Mouse (Mus musculus) megakaryocyte-erythroid progenitor cell, adult 5-6 weeks (primary cell): ENCODE data around the gene Lrrc7. TPM values are rescaled to one million over a fixed set of nuclear protein-coding genes. Genes with fewer than 3 reads are reported as not detected.
"Not testable (repeated sequence)": the region's sequence is repeated elsewhere in the genome, so short reads cannot be mapped to it uniquely, and the experiment has no call there.

Experiments used
- ATAC-seq: replicated peaks from 2 replicates; pipeline ENCODE4 v1.8.0; 2016; ENCODE audit warnings: mild to moderate bottlenecking, inconsistent platforms; ENCODE audit not compliant: severe bottlenecking, poor library complexity, low FRiP score, low TSS enrichment
- total RNA-seq, 2 experiments: library from RNA; stranded (forward) in 1 of 2; stranded (reverse) in 1 of 2; fragments of 200-1000, 215-1000 nt in 1 of 2; fragments of >200 nt in 1 of 2; fragmentation: Nextera tagmentation in 1 of 2; gene quantifications; 2 replicates each; pipeline ENCODE4 v1.2.3; 2014 to 2017

Gene Lrrc7
- total RNA-seq, 2 experiments from 2014 or later, result not detected

DNA sequence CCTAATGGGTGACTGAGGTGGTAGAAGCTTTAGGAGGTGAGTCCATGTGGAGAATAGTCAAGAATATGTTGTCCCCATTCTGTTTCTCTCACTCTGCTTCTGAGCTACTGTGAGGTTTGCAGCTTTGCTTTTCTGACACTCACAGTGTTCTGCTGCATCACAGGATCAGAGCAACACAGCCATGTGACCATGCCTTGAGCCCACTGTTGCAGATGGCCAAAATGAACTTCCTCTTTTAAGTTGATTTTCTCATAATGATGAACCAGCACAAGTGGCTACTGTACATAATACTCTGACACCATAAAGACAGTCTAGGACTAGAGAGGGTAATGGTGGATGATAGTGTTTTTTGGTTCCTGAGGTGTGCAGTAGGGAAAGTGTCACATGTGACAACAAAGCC, 366.6 kb downstream of the Lrrc7 start:
- no peak for ATAC-seq

DNA sequence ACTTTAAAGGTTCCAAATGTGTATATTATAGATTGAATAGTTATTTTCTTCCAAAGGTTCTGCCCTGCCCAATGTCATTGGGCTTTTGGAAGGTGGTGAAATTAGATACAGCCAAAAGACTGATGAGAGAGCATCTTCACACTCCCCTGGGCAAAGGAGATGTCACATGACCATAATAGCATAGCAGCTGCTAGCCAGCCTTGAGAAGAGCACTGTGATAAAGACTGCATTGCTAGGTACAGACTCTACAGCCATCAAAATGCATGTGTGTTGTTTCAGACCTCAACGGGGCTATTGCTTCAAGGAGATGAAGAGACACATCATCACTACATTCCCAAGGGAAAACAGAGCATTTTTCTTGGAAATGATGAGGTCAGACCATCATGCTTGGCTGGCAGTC, 368.8 kb downstream of the Lrrc7 start:
- ATAC-seq, result no peak

DNA sequence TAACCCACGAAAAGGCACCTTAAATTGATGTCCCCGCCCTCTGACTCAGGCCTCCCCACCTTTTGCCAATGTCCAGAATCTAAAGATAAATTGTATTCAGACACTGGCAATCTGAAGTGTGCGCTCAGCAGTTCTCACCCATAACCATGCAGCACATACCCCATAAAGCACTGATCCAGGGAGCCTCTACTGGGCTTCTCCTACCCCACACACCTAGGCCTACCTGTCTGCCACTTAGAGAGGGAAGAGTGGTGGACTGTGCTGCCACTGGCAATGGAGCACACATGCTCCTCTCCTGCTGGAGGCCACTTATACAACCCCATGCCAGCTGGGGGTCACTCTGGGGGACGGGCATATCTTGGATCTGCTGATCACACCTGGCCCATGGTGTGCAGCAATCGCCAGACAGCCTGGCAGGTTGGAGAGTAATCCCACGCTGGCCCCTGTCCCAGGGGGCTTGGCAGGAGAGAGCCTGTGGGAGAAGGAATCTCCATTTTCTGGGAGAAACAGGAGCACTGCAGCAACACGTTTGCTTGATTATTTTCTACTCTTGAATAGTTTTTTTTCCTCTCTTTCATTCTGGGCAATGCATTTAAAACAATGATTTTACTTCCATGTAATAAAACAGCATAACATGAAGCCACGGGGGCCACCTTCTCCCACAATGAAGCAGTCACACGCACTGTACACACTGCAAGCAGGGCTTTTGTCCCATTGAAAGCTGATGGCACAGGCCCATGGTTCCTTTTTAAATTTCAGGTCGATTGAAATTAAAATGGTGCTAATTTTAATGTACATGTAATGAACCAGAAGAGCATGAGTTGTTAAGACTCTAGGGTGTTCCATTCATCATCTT, 386.9 kb downstream of the Lrrc7 start:
- no peak for ATAC-seq

DNA sequence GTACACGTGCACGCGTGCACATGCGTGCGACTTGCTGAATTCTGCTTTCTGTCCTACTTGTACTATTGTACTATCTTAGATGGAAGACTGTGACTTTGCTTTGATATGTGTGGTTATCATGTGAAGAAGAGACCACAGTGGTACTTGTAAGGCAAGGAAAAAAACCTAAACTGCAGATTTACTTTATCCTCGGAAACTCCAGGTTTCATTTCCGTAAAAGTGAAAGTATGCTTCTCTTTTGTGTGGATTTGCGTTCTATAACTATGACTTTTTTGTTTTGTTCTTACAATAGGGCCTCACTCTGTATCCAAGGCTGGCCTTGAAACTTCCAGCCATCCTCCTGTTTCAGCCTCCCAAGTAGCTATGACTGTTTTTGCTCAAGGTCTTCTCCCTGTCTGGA, 392.8 kb downstream of the Lrrc7 start:
- no peak for ATAC-seq

DNA sequence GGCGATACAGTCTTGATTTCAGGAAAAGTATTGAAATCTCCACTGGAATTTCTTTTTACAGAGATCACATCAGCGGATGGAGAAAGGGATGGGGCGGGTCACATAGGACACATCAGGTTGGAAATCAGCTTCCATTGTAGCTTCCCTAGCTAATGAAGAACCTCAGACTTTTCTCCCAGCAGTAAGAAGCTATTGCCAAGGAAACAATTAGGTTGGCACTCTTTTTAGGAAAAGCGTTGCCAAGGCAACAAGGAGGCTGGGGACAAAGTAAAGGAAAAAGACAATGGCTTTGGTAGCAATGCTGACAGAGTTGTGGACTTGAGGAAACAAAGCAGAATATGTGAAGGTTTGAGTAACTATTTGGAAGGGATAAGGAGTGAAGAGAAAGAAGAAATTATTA, 393.6 kb downstream of the Lrrc7 start:
- ATAC-seq, result no peak

DNA sequence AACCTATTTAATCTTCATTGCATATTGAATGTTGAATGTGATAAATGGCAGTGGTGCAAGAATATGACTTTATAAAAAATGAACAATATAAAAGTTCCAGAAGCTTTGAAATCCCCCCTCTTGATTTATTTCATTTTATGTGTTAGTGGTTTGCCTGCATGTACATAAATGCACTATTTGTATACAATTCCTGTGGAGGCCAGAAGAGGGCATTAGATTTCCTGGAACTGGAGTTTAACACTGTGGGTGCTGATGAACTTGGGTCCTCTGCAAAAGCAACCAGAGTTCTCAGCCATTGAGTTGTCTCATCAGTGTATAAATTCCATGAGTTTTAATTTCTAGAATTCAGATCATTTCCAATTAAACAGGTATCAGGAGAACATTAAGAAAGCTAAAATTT, 397.0 kb downstream of the Lrrc7 start:
- ATAC-seq, result no peak

DNA sequence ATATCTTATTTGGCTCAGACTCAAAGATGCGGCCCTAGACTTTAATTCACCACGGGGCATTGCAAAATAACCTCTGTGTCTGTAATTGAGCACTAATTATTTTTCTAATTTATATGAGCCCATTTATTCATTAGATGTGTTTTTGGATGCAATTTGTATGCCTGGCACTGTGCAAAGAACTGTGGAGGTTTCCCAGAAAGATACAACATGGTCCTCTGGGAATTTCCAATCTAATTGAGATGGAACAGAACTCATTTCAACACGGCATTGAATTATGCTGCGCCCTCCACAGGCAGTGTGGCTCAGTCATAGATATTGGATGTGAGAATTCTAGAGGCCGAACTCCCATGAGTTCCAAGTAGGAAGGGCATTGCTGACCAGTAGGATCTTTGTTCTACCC, 397.6 kb downstream of the Lrrc7 start:
- no peak for ATAC-seq

DNA sequence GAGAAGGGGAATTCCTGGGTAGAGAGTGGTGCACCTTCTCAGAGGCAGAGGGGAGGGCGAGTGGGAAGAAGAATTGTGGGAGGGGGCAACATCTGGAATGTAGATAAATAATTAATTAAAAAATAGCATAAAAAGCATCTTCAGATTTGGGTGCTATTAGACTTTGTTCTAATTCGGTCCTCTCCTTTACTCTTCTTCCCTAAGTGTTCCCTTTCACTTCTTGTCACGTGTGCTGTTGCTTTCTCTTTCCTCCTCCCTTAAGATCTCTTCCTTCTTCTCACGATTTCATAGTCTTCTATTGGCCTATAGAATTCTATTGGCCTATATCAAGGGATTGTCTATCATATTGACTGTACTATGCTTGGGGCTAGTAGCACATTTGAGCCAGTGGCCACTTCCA, 398.9 kb downstream of the Lrrc7 start:
- ATAC-seq, result no peak

DNA sequence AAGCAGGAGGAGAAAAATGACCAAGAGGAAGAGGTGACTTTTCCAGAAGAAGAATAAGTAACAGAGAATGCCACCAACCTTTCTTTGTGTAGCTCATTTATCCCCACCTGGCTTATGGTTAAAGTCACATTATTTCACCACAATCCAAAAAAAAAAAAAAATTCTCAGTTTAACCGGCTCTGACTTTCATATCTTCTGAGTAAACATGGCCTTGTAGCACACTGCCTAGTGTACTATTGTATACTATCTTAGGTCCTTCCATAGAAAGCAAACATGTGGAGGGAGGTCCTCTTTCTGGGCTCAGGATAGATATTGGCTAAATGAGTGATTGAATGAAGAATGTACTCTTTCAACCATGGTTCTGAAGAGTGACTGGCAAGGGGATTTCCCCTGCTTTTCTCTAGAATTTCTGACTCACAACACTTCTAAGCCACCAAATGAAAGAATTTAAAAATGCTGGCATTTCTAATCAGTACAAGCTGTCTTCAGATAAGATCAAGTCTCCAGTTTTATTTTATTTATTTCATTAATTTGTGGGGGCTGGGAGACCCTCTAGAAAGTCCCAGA, 400.0 kb downstream of the Lrrc7 start:
- no peak for ATAC-seq

DNA sequence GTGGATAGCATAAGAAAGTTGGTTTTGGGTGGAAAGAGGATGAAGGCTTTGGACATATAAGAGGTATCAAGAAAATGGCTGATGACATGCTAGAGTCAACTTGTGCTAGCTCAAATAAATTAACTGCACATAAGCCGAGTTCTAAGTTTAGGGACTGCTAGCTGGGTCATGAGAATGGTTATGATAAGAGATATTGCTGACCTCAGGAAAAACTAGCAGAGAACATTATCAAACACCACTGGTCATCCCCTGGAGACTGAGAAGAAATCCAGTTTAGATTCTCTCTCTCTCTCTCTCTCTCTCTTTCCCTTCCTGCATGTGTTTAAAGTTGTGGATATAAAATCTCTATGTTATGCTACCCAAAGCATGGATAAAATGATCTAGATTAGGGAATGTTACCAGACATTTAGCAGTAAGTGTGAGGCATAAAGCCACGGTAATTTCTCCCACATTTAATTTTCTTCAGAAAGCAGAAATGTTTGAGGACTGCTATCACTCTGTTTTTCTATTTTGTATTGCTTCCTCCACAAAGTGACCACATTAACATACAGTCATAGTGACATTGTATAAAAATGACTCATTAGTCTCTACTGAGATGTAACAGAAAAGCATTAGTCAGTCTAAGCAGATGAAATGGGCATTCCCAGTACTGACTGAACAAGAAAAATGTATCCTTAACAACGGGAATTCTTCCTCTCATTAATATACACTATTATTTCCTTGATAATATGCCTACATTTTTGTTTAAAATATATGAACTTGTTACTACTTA, 406.3 kb downstream of the Lrrc7 start:
- no peak for ATAC-seq

DNA sequence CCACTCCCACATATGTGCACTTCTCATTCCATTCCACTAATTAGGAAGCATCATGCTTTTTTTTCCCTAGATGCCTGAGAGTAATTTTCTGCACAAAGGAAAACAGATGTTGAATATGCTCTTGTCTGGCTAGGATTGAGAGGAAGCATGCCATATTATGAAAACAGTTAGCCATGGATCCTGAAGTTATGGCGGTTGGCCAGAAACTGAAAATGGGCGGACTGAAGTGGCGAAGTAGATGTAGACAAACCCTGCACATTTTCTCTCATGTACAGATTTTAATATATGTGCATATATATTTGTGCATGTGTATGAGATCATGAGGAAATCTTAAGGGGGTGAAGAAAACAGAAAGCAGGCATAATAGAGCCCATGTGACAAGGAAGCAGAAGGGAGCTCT, 407.9 kb downstream of the Lrrc7 start:
- ATAC-seq, result no peak

DNA sequence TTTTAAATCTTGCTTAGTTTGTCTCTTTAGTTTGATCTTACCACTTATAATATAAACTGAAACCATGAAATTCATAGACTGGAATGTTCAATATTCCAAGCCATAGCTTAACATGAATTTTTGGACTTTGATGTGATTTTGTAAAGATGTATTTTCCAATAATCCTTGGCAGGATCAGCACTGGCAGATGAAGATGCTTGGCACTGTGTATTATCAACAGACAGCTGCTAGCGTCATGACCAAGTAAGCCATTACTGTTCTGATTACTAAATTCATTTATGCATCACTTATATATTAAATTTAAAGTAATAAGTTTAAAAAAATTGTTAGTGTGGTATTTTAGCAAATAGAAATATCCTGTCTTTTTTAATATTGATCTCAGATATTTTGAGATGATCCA, 413.0 kb downstream of the Lrrc7 start:
- ATAC-seq, result no peak

DNA sequence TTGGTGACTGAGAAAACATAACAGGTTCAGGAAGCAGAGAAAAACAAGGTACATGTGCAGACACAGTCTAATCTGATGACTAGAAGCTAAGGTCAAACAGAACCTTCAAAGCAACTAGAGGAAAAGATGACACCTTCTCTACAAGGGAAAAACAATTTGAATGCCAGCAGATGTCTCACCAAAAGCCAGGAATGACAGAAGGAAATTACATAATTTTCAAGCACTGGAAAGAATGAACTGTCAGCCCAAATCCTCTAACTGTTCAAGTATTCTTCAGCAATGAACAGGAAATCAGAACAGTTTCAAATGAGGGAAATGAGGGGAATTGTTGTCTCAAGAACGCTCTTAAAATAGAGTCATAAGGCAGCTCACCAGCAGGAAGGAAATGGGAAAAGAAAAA, 421.4 kb downstream of the Lrrc7 start:
- no peak for ATAC-seq

DNA sequence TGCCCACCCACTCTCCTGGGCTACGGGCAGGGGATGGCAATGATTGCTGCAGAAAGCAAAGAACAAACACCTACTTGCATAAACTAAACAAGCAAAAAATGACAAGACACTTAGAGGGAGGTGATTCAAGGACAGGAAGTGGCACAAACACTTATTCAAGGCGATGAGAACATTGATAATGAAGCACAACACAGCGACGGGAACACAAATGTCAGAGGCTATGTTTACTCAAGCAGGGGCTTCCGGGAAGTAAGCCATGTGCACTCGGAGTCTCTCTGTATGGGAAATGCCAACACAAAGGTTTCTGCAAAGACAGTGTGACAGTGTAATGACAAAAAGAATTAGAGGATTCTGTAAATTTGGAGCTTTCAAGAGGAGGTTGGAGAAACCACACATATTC, 424.2 kb downstream of the Lrrc7 start:
- no peak for ATAC-seq

DNA sequence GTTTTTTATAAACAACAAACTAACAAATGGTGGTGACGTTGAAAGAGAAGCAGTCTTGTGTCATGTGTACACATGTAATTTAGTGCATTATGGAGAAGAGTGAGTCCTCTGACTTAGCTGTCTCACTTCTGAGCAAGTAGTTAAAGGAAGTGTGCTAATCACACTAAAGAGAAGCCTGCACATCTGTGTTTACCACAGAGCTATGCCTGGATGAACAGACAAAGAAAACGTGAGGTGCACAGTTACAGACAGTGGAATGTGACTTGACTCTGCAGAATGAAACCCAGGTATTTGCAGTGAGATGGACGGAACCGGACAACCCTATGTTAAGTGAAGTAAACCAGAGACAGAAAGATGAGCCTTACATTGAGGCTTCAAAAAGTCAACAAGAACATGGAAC, 430.3 kb downstream of the Lrrc7 start:
- ATAC-seq, result no peak

DNA sequence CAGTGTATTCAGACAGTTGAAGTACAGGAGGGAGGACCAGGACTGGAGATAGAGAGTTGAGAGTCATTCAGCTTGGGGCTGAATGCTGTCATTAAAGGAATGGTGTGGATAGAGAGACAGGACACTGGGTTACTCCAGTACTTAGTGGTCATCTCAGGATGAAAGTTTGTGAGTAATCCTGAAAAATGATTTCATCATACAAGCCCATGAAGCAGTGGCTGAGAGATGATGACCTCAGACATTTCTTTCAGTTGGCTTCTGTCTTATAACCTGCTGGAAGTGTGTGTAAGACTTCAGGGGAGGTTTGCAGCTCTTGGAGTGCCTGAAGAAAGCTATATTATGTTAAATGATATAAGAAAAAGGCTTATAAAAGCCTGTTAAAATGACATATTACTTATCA, 430.8 kb downstream of the Lrrc7 start:
- ATAC-seq, result no peak

DNA sequence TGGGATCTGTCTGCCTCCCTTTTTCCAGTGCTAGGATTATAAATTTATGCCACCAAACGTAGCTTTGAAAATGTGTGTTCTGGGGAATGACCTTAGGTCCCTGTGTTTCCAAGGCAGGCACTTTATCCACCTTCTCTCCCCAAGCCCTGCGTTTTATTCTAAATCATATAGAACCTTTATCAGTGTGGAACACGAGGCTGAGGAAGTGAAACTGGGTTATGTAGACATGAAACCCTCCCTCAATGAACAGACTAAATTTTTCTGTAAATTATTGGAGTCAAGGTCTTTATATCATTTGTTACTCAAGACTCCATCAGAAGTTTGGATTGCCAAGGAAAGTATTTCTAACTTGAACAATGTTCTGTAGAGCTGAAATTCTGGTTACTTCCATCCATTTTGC, 439.1 kb downstream of the Lrrc7 start:
- no peak for ATAC-seq

DNA sequence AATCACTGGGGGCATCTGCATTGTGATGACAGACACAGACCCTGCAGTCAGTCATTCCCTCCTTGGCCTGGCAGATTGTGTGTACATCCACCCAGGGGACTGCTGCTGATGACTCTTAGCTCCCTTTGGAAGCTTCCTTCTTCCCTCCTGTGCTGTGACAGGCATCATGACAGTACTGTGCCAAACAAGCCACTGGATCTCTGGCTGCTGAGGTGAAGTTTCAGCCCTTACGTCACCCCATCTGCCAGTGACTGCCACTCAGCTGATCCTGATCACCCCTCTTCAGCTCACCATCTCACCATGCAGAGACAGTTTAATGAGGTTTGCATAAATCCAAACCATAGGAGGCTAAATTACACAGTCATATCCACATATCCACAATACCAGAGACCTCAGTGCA, 456.8 kb downstream of the Lrrc7 start:
- ATAC-seq, result no peak

DNA sequence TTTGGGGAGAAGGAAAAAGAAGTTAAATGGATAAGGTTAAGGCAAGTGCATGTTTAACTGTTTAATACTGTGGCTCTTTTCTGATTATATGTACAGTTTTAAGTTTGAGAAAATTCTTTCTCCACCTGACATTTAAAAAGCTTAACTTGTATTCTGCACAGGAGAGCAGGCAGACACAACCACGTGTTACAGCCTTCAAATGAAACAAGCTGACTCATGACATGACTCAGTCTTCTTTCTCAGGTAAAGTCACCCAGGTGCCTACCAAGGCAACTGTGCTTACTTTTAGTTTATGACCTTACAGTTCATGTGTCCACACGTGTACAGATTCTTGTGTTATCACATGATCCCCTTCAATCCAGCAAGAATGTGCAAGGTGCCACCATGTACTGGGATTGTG, 458.6 kb downstream of the Lrrc7 start:
- ATAC-seq, result no peak

DNA sequence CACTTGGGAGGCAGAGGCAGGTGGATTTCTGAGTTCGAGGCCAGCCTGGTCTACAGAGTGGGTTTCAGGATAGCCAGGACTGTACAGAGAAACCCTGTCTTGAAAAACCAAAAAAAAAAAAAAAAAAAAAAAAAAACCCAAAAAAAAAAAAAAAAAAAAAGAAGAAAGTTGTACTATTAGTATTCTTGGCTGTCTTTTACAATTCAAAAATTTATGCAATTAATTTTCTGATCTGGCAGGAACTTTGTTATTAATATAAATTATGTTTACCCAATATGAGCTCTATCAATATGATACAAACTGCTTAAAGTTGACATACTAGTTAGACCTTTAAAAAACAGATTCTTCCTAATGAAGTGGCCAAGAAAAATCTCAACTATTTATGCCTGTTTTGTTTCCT, 459.5 kb downstream of the Lrrc7 start:
- ATAC-seq, result not testable (repeated sequence)

DNA sequence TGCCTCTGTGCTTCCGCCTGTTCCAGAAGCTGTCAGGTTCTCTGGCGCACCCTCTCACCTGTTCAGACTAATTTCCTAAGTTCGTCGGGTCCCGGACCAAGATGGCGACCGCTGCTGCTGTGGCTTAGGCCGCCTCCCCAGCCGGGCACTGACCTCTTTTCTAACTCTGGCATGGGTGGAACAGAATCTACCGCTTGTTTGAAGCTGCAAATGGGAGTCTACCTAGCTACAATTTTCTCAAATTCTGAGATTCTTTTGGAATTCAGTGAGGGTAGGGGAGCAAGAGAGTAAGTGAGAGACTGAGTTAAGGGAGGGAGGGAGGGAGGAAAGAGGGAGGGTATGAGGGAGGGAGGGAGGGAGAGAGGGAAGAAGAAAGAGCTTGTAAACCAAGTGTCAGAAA, 460.0 kb downstream of the Lrrc7 start:
- not testable (repeated sequence) for ATAC-seq
